Mouse (Mus musculus) midbrain, embryonic 14.5 days (tissue): ENCODE results near the gene Gm10260. TPM values are rescaled to one million over a fixed set of nuclear protein-coding genes. Genes with fewer than 3 reads are reported as not detected.

ENCODE experiments used
- ATAC-seq: fragments of 200-750 bp; cut with Nextera tagmentation; 2 replicates; pipeline ENCODE4 v1.8.0; 2017; ENCODE audit warnings: moderate number of reproducible peaks, moderate library complexity; ENCODE audit not compliant: low FRiP score, low TSS enrichment
- DNase-seq: peaks from one replicate; pipeline ENCODE4 v3.0.0-alpha.2; 2015
- H3K27ac ChIP-seq: fragments of 300-500 bp; sonication (generic); replicated peaks from 2 replicates; pipeline ENCODE4 v1.5.1; 2014; ENCODE audit warnings: mild to moderate bottlenecking, low read depth, low read length, moderate library complexity
- H3K27me3 ChIP-seq: fragments of 300-500 bp; sonication (generic); 2 replicates; pipeline ENCODE4 v1.6.1; 2014; ENCODE audit warnings: low read length, control low read depth, mixed read lengths; ENCODE audit not compliant: control insufficient read depth, insufficient read depth
- H3K36me3 ChIP-seq: fragments of 300-500 bp; sonication (generic); 2 replicates; pipeline ENCODE4 v1.6.1; 2014; ENCODE audit warnings: low read length, control low read depth; ENCODE audit not compliant: control insufficient read depth, insufficient read depth
- H3K4me1 ChIP-seq: fragments of 300-500 bp; sonication (generic); 2 replicates; pipeline ENCODE4 v1.6.1; 2014; ENCODE audit warnings: mild to moderate bottlenecking, antibody characterized with exemption, low read length, control low read depth; ENCODE audit not compliant: control insufficient read depth, insufficient read depth
- H3K4me2 ChIP-seq: fragments of 300-500 bp; sonication (generic); 2 replicates; pipeline ENCODE4 v1.6.1; 2014; ENCODE audit warnings: mild to moderate bottlenecking, low read length, moderate library complexity
- H3K4me3 ChIP-seq: fragments of 300-500 bp; sonication (generic); replicated peaks from 2 replicates; pipeline ENCODE4 v1.5.1; 2014; ENCODE audit warnings: low read depth, low read length
- H3K9ac ChIP-seq: fragments of 300-500 bp; sonication (generic); replicated peaks from 2 replicates; pipeline ENCODE4 v1.6.1; 2014; ENCODE audit warnings: mild to moderate bottlenecking, low read length, moderate library complexity
- H3K9me3 ChIP-seq: fragments of 300-500 bp; sonication (generic); 2 replicates; pipeline ENCODE4 v1.6.1; 2016; ENCODE audit warnings: low read length, control low read depth, mixed read lengths; ENCODE audit not compliant: control insufficient read depth
- WGBS: fragments of 180-500 bp; shearing (Covaris S2); extraction: QIAGEN DNeasy Blood & Tissue Kit; methylation state at CpG from one replicate; pipeline ENCODE4 v1.1.7; 2014; 5-methylcytosine and 5-hydroxymethylcytosine counted together
- polyA plus RNA-seq: library from polyadenylated mRNA; unstranded; fragments of >200 nt; fragmentation: Nextera tagmentation; extraction: Ambion mirVana; gene quantifications from 2 replicates; pipeline ENCODE4 v1.2.1, GENCODE M21; 2014

Gm10260 gene
- polyA plus RNA-seq: not detected in 2 replicates

DNA sequence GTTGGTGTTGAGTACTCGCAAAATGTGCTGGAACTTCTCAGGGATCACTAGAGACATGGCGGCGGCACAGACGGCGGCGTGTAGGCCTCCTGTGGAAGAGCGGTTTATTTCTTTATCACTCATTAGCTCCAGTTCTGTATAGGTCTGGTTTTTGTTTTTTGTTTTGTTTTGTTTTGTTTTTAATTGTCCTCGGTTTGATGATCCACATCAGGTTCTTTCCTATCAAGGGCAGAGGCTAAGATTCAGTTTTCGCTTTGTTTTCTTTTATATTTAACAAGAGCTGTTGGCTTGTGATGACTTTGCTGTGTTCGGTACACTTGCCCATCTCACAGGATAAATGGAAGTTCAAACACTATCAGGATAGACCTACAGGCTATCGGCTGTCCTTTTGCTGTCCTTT lies at the start of gene Gm10260:
TSS of gene Gm10260 (minus strand) at position 101 of the 400 bp plus-strand sequence.
- H3K9ac ChIP-seq: no peak within 1 kb of the TSS
- H3K4me1 ChIP-seq: peaks cover 8% of the 10 kb centered on the region
- no peak within 1 kb of the TSS for H3K4me3 ChIP-seq
- ATAC-seq (no peak), DNase-seq (no peak)
- H3K36me3 ChIP-seq: no peaks in the 10 kb centered on the region
- H3K4me2 ChIP-seq: no peak within 1 kb of the TSS
- no peaks in the 10 kb centered on the region for H3K9me3 ChIP-seq
- H3K27ac ChIP-seq: no peak within 1 kb of the TSS
- WGBS: 94% methylated on average over 10 of the region's 11 CpGs
- H3K27me3 ChIP-seq: no peaks in the 10 kb centered on the region

DNA sequence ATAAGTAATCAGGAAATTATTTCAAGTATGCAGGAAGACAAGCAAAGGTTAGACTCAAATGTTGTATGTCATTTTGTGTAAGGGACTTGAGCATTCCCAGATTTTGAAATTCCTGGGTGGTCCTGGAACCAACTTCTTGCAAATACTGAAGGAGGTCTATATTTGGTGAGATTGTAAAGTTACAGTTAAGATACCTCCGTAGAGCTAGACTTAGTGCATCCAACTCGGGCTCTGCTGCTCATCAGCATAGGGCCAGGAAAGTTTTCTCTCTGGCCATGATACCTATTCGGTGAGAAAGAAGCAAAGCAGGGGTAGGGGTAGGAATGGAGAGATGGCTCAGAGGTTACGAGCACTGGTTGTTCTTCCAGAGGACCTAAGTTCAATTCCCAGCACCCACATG lies 49.4 kb upstream of the Gm10260 start:
- Histone ChIP-seq H3K27me3 (no peaks in the 10 kb centered on the region), H3K9me3 (no peaks in the 10 kb centered on the region; the same call in 1 of the 2 replicates), H3K4me1 (no peaks in the 10 kb centered on the region), H3K36me3 (no peaks in the 10 kb centered on the region), H3K27ac (no peak overlapping the region), H3K4me2 (no peak overlapping the region), H3K9ac (no peak overlapping the region), H3K4me3 (no peak overlapping the region)
- WGBS: 94% methylated on average over 4 of the region's 4 CpGs
- DNase-seq: no peak
- no peak for ATAC-seq

DNA sequence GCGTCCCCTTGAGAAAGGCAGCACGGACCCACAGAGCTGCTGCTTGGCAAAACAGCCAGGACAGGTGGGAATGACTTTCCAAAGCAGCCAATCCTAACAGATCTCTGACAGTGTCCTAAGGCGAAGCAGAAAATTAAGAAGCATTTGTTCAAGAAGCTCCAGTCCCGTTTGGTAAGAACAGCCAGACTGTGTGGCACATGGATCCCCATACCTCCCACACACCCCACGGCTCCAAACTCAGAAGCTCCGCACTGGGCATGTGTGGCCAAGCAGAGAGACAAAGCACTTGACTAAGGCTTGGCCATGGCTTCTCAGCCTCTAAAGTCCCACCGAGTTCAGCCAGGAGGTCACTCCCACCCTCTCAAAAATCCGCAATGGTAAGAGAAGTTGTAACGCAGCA lies 45.5 kb upstream of the Gm10260 start:
- Histone ChIP-seq H3K9ac (no peak overlapping the region), H3K27ac (no peak overlapping the region), H3K27me3 (no peaks in the 10 kb centered on the region), H3K9me3 (no peaks in the 10 kb centered on the region; the same call in 1 of the 2 replicates), H3K4me2 (no peak overlapping the region), H3K36me3 (no peaks in the 10 kb centered on the region), H3K4me1 (no peaks in the 10 kb centered on the region), H3K4me3 (no peak overlapping the region)
- ATAC-seq (no peak), DNase-seq (no peak)
- 92% methylated on average over 9 of the region's 9 CpGs for WGBS

DNA sequence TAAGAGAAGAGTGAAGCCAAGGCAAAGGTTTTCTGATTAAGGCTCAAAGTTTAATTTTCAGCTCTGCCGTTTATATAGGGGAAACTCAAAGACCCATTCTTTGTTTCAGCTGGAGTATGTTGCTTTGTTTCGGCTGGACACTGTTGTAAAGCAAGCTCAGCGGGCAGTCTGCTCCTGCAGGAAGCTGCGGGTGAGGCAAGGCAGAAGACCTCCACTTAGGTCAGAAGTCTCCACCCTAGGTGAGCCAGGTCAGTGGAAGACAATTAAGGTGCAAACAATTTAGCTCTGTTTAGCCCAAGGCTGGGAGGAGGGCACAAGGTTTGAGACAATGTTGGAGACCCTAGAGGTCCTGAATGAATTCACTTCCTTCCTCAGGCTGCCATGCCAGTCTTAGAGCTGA lies 42.0 kb upstream of the Gm10260 start:
- Histone ChIP-seq H3K4me2 (no peak overlapping the region), H3K4me3 (no peak overlapping the region), H3K27ac (no peak overlapping the region), H3K36me3 (no peaks in the 10 kb centered on the region), H3K9ac (no peak overlapping the region), H3K4me1 (peaks cover 18% of the 10 kb centered on the region), H3K27me3 (no peaks in the 10 kb centered on the region), H3K9me3 (no peaks in the 10 kb centered on the region; the same call in 1 of the 2 replicates)
- 43% methylated on average over 4 of the region's 4 CpGs for WGBS
- DNase-seq (no peak), ATAC-seq (no peak)

DNA sequence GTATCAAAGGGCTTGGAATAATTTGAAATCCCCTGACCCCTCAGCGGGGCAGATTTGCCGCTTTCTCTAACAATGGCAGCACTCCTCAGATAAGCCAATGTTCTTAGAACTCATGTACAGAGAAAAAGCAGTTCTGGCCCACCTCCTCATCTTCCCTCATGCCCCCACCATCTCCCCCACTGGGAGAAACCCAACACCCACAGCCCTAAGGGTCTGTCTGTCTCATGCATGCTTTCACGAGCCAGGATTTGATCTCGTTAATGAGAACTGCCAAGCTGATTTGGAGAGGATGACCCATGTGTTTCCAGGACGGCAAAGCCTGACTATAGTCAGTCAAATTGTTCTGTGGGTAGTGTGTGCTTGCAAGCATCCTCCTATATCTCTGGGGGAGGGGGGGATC lies 37.0 kb upstream of the Gm10260 start:
- Histone ChIP-seq H3K9ac (no peak overlapping the region), H3K27me3 (no peaks in the 10 kb centered on the region), H3K27ac (peak overlapping the region; percentile 49; the same call in 1 of the 2 replicates), H3K9me3 (no peaks in the 10 kb centered on the region), H3K4me2 (no peak overlapping the region), H3K4me3 (no peak overlapping the region), H3K4me1 (peaks cover 29% of the 10 kb centered on the region), H3K36me3 (no peaks in the 10 kb centered on the region)
- WGBS: 3% methylated on average over 5 of the region's 5 CpGs
- DNase-seq (peak; percentile 64), ATAC-seq (peak; percentile 57; the same call in 1 of the 2 replicates)

DNA sequence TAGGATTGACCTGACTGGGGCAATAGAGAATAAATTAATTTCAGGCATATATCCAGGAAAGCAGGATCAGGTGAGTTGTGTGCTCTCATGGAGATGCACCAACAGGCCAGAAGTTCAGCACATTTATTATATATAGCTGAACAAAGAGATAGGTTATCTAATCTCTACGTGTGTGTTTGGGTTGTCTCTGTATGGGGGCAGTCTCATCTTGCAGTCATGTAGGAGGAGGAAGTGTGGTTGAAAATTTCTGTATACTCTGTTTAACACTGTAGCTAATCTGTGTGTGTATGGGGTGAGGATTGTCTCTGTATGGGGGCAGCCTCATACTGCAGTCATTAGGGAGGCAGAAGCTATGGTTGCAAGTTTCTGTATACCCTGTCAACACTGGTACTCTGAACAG lies 34.3 kb upstream of the Gm10260 start:
- Histone ChIP-seq H3K4me2 (no peak overlapping the region), H3K27ac (no peak overlapping the region), H3K9me3 (no peaks in the 10 kb centered on the region), H3K4me3 (no peak overlapping the region), H3K9ac (no peak overlapping the region), H3K4me1 (peaks cover 27% of the 10 kb centered on the region), H3K36me3 (no peaks in the 10 kb centered on the region), H3K27me3 (no peaks in the 10 kb centered on the region)
- ATAC-seq: no peak
- no peak for DNase-seq
- WGBS: 80% methylated on average over 1 of the region's 1 CpGs

DNA sequence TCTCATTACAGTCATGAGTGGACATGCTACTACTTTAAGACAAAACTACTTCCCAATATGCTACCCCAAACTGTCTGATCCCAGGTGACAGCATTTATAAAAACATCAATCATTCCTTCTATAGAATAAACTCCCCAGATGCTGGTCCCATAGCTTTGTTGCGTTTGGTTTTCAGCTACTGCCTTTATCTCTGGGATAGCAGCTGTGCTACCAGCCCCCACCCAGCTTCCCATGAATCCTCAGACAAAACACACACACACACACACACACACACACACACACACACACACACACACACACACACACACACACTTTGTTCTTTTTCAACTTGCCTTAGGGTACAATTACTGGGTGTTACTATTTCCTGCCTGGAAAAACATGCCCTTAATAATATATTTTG lies 33.5 kb upstream of the Gm10260 start:
- no peak overlapping the region for H3K4me3 ChIP-seq
- H3K27ac ChIP-seq: no peak overlapping the region
- no peaks in the 10 kb centered on the region for H3K9me3 ChIP-seq
- no peaks in the 10 kb centered on the region for H3K36me3 ChIP-seq
- no peak overlapping the region for H3K9ac ChIP-seq
- ATAC-seq (no peak), DNase-seq (no peak)
- H3K4me2 ChIP-seq: no peak overlapping the region
- peaks cover 26% of the 10 kb centered on the region for H3K4me1 ChIP-seq
- 20% methylated on average over 1 of the region's 1 CpGs for WGBS
- no peaks in the 10 kb centered on the region for H3K27me3 ChIP-seq

DNA sequence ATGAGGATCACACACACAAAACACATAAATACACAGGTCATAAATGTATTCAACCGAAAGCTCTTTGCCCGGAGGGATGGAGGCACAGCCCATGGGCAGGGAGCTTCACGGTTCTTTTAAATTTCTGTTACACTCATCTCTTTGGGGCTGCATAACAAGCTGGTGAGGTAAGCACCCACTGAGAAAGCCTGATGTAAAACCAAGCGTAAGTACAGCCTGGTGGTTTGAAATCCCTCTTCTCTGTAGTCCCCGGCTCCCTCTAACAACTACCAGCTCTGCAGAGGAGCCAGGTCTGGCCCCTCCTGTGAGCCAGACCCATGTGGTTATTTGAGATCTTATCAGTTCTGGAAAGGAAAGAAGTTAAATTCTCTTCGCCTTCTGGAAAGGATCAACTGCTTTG lies 31.2 kb upstream of the Gm10260 start:
- peaks cover 10% of the 10 kb centered on the region for H3K4me1 ChIP-seq
- no peaks in the 10 kb centered on the region for H3K9me3 ChIP-seq
- H3K27ac ChIP-seq: no peak overlapping the region
- no peaks in the 10 kb centered on the region for H3K27me3 ChIP-seq
- no peak for DNase-seq
- no peak overlapping the region for H3K4me2 ChIP-seq
- no peaks in the 10 kb centered on the region for H3K36me3 ChIP-seq
- no peak overlapping the region for H3K9ac ChIP-seq
- H3K4me3 ChIP-seq: no peak overlapping the region
- WGBS: 63% methylated on average over 6 of the region's 6 CpGs
- no peak for ATAC-seq

DNA sequence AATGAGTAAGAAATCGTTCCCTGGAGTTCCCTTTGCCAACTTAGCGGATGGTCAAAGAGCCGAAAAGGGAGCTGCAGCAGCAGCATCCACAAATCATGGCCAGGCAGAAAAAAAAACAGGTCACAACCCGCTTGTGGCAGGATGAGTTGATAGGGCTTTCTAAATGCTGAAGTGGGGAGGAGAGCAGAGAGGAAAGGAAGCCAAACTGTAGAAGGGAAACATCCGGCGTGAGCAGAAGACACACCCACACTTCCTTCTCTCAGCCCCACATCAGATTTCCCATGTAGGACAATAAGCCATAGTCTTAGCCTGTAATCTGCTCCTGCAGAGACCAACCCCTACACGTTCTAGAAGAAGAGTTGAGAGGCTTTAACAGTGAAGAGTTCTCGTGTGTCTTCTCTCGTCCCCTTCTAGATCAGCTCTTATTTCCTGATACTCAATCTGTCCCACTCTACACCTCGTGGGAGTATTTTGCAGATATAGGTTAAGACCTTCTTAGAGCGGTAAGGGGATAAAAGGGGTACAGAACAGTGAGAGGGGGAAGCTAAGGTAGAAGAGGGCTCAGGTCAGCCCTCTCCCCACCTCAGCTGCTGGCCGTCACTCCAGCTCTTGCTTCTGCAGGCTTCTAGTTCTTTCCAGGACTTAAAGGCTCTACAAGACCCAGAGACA lies 29.5 kb upstream of the Gm10260 start:
- Histone ChIP-seq H3K4me2 (no peak overlapping the region), H3K4me1 (0 out of 2 replicates have a peak, but pooled peaks cover 4% of the 10 kb centered on the region)
- WGBS: 89% methylated on average over 12 of the region's 12 CpGs

More for the DNA sequence above, 29.5 kb upstream of the Gm10260 start:
- no peaks in the 10 kb centered on the region for H3K27me3 ChIP-seq
- H3K27ac ChIP-seq: no peak overlapping the region
- ATAC-seq (no peak), DNase-seq (no peak)
- H3K4me3 ChIP-seq: no peak overlapping the region
- H3K36me3 ChIP-seq: no peaks in the 10 kb centered on the region
- no peak overlapping the region for H3K9ac ChIP-seq
- no peaks in the 10 kb centered on the region for H3K9me3 ChIP-seq
